Mouse (Mus musculus) B cell, adult 2 months (primary cell): ENCODE measurements around the gene Banp.

Experiments
- DNase-seq, 2 experiments: peaks; one replicate each; pipeline ENCODE4 v3.0.0; 2022

Gene Banp

GRCm38 (mm10) chr8:121949222-121949800 lies at the start of gene Banp:
TSS of gene Banp (plus strand) at chr8:121949750.
- no peak for DNase-seq

- no peak for DNase-seq
Measured at GRCm38 (mm10) chr8:121901498-121902236, 47.9 kb upstream of the Banp start.

- DNase-seq = no peak
Measured at GRCm38 (mm10) chr8:121903977-121904376, 45.6 kb upstream of the Banp start.

GRCm38 (mm10) chr8:121904999-121905398 lies 44.6 kb upstream of the Banp start:
- no peak for DNase-seq

- DNase-seq = no peak
Measured at GRCm38 (mm10) chr8:121905420-121905819, 44.1 kb upstream of the Banp start.

- no peak for DNase-seq
Measured at GRCm38 (mm10) chr8:121905864-121906263, 43.7 kb upstream of the Banp start.

- peak; percentile 55 to 57 for DNase-seq
Measured at GRCm38 (mm10) chr8:121906542-121907512, 42.7 kb upstream of the Banp start.

- peak; percentile 98 for DNase-seq
Measured at GRCm38 (mm10) chr8:121907587-121908248, 41.8 kb upstream of the Banp start, which contains the start of gene Slc7a5. TSS of gene Slc7a5 (minus strand) at chr8:121907694.

- DNase-seq = no peak
Measured at GRCm38 (mm10) chr8:121908378-121909147, 41.0 kb upstream of the Banp start.

- no peak for DNase-seq
Measured at GRCm38 (mm10) chr8:121909148-121909541, 40.4 kb upstream of the Banp start.

GRCm38 (mm10) chr8:121909663-121910062 lies 39.9 kb upstream of the Banp start:
- DNase-seq = peak; percentile 86 to 88

GRCm38 (mm10) chr8:121911400-121911799 lies 38.1 kb upstream of the Banp start:
- no peak for DNase-seq

GRCm38 (mm10) chr8:121911987-121912386 lies 37.6 kb upstream of the Banp start:
- DNase-seq = no peak

- no peak for DNase-seq
Measured at GRCm38 (mm10) chr8:121912831-121913230, 36.7 kb upstream of the Banp start.

- no peak for DNase-seq
Measured at GRCm38 (mm10) chr8:121913378-121913777, 36.2 kb upstream of the Banp start.

- no peak for DNase-seq
Measured at GRCm38 (mm10) chr8:121919158-121919557, 30.4 kb upstream of the Banp start.

- DNase-seq = no peak
Measured at GRCm38 (mm10) chr8:121919731-121920130, 29.8 kb upstream of the Banp start.

GRCm38 (mm10) chr8:121921582-121921981 lies 28.0 kb upstream of the Banp start:
- no peak for DNase-seq

- no peak for DNase-seq
Measured at GRCm38 (mm10) chr8:121922101-121922500, 27.4 kb upstream of the Banp start.

GRCm38 (mm10) chr8:121924681-121925080 lies 24.9 kb upstream of the Banp start:
- no peak for DNase-seq

GRCm38 (mm10) chr8:121925624-121926023 lies 23.9 kb upstream of the Banp start:
- DNase-seq = peak; percentile 80 to 81

- no peak for DNase-seq
Measured at GRCm38 (mm10) chr8:121926266-121926665, 23.3 kb upstream of the Banp start.
